Mouse (Mus musculus) kidney, postnatal 14 days (tissue): Measurements from ENCODE around the gene Cnih2.
"Not testable (repeated sequence)": the region's sequence is repeated elsewhere in the genome, so short reads cannot be mapped to it uniquely, and the experiment has no call there.

Experiments used
- DNase-seq: peaks from one replicate; pipeline ENCODE4 v3.0.0; 2022; ENCODE audit warnings: mixed read lengths

The Cnih2 gene

DNA sequence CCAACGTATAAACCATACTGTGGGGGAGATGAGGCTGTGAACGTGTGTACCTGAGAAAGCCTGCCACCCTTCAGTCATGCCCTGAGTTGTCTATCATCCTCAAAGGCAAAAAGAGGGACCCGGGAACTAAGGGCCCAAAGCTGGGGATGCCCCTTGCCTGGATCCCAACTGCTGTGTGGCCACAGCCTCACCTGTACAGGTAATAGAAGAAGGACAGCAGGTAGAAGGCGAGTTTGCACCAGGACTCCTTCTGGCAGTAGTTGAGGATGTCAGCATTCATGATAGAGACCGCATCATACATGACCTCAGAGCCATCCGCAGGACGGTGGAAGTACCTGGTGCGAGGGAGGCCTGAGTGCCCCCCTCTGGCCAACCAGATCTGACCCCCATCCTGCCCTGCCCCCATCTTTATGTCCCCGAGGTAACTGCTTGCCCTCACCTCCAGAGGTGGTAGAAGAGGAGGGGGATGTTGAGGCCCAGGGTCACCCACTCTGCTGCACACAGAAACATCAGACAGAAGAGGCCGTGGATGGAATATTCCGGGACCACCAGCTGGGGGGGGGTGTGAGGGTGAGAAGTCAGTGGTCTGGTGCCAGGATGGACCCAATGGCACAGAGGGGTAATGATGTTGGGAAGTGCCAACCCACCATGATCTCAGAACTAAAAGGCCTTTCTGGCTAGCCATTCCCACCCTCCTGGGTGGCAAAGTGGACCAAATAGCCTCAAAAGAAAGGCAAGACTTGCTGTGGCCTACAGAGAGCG lies 4.7 kb downstream of the Cnih2 start:
- DNase-seq: no peak

DNA sequence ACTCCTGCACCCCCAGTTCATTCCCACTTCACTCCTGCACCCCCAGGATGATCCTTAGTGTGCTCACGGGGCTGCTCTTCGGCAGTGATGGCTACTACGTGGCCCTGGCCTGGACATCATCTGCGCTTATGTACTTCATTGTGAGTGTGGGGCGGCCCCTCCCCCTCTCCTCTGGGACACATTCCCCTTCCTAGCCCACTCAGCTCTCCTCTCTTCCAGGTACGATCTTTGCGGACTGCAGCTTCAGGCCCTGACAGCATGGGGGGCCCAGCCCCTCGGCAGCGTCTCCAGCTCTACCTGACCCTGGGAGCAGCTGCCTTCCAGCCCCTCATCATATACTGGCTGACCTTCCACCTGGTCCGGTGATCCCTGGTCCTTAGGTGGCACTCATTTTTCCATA lies 6.2 kb downstream of the Cnih2 start:
- no peak for DNase-seq

- DNase-seq: no peak
These were observed 9.0 kb downstream of the Cnih2 start for GRCm38 (mm10) chr19:5089324-5089723.

GRCm38 (mm10) chr19:5087884-5088728 lies 10.2 kb downstream of the Cnih2 start, which contains the start of gene Yif1a:
Gene Yif1a (plus strand): TSS chr19:5088538.
- peak; percentile 98 for DNase-seq

- DNase-seq: not testable (repeated sequence)
These were observed 11.8 kb downstream of the Cnih2 start for GRCm38 (mm10) chr19:5086533-5086932.

DNA sequence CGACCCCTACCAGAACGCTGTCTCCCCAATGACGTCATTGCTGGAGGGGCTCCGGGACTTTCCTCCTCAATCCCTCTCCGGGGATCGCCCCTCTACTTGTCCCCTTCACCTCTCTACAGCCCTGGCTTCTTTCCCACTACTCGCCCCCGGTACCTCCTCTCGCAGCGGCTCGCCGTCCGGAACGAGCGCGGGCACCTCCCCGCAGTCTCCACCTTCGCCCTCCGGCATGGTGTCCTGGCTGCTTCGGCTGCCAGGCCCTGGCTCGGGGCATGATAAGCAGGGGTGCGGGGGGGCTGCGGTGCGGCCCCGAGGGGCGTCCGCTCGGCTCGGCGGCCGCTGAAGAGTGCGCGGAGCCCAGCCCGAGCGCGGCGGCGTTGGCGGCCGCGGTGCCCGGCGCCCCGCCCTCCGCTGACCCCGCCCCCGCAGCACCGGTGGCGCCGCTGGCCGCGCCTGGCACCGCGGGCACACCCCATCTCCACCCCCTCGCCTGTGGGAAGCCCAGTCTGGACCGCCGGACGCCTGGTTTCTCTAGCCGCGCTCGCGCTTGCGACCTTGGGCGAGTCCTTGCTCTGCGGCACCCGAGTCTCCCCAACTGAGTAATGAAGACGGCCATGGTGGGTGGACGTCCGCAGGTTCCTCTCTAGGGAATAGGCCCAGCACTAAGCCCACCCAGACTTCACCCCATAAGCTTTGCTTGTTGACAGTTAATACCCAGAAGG lies 13.0 kb downstream of the Cnih2 start, which contains the start of gene Tmem151a:
Tmem151a (minus strand) TSS at position 387 of the 719 bp plus-strand sequence.
- peak; percentile 54 for DNase-seq

- no peak for DNase-seq
These were observed 13.5 kb downstream of the Cnih2 start for GRCm38 (mm10) chr19:5084834-5085144.

DNA sequence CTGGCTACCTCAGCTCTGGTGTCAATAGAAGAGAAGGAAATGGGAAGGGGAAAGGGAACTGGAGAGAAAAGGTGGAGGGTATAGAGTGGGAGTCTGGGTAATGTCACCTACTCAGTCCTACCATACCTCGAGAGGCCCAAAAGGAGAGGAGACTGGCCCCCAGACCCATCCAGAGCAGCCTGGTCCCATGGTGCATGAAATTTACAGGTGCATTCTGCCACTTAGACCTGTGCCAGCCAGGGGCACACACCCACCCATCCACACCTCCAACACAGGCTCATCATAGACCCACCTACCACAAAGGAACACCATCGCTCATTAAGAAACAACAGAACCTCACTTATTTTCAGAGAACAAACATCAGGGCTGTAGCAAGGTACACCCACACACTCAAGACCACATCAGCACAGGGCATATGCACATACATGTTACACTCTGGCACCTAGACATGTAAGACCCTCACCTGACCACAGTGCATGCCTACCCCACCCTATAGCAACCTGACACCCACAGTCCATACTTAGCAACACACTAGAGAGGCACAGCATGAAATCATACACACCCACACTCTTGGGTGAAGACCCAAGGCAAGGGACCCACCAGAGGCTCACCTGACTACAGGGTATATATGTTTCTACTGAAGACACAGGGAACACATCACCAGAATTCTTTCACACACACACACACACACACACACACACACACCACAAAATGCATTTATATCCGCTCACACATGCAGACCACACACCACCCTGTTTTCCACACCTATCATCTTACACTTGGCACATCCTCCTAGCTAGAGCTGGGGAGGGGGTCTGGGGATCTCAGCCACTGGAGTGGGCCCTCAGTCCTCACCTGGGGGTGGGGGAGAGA lies 14.1 kb downstream of the Cnih2 start:
- no peak for DNase-seq

- no peak for DNase-seq
These were observed 15.7 kb downstream of the Cnih2 start for GRCm38 (mm10) chr19:5082596-5082995.

GRCm38 (mm10) chr19:5082005-5082404 lies 16.3 kb downstream of the Cnih2 start:
- DNase-seq: no peak

DNA sequence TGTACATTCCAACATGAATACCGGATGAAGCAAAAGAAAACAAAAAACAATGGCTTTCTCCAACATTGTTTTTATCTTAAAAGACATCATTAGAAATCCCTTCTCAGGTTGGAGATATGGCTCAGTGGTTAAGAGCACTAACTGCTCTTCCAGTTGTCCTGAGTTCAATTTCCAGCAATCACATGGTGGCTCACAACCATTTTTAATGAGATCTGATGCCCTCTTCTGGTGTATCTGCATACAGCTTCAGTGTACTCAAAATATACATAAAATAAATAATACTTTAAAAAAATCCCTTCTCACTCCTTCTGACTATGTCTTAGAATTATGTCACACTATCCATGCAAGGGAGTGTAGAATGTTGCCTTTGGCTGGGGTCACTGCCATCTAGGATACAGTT lies 19.0 kb downstream of the Cnih2 start:
- DNase-seq: no peak

GRCm38 (mm10) chr19:5073518-5073917 lies 24.8 kb downstream of the Cnih2 start:
- no peak for DNase-seq

- peak; percentile 68 for DNase-seq
These were observed 25.3 kb downstream of the Cnih2 start for GRCm38 (mm10) chr19:5073028-5073427.

GRCm38 (mm10) chr19:5072389-5073019 lies 25.8 kb downstream of the Cnih2 start:
- DNase-seq: peak; percentile 49

GRCm38 (mm10) chr19:5071545-5072369 lies 26.6 kb downstream of the Cnih2 start:
- DNase-seq: peak; percentile 88

- no peak for DNase-seq
These were observed 27.2 kb downstream of the Cnih2 start for GRCm38 (mm10) chr19:5071077-5071476.

DNA sequence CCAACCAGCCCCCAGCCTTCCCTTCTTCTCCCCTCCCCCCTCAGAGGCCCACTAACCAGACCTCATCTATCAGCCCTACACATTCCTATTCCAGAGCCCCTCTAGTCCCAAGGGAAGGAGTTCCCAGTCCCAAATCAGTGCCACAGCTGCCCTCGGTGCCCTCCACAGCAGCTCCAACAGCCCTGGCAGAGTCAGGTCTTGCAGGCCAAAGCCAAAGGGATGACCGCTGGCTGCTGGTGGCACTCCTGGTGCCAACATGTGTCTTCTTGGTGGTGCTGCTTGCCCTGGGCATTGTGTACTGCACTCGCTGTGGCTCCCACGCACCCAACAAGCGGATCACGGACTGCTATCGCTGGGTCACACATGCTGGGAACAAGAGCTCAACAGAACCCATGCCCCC lies 28.3 kb downstream of the Cnih2 start:
- no peak for DNase-seq

DNA sequence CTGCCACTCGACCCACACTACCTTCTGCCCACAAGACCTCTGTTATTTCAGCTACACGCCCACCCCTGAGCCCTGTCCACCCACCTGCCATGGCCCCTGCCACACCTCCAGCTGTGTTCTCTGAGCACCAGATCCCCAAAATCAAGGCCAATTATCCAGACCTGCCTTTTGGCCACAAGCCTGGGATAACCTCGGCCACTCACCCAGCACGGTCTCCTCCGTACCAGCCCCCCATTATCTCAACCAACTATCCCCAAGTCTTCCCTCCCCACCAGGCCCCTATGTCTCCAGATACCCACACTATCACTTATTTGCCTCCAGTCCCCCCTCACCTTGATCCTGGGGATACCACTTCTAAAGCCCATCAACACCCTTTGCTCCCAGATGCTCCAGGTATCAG lies 28.8 kb downstream of the Cnih2 start:
- DNase-seq: no peak

DNA sequence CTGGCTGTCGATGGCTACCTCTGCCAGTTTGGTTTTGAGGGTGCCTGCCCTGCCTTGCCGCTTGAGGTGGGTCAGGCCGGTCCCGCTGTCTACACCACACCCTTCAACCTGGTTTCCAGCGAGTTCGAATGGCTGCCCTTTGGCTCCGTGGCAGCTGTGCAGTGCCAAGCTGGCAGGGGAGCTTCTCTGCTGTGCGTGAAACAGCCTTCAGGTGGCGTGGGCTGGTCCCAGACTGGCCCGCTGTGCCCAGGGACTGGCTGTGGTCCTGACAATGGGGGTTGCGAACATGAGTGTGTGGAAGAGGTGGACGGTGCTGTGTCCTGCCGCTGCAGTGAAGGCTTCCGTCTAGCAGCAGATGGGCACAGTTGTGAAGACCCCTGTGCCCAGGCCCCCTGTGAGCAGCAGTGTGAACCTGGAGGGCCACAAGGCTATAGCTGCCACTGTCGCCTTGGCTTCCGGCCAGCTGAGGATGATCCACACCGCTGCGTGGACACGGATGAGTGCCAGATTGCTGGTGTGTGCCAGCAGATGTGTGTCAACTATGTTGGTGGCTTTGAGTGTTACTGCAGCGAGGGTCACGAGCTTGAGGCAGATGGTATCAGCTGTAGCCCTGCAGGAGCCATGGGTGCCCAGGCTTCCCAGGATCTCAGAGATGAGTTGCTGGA lies 29.6 kb downstream of the Cnih2 start:
- DNase-seq: no peak

- peak; percentile 87 for DNase-seq
These were observed 30.3 kb downstream of the Cnih2 start, which contains the start of gene Cd248 for GRCm38 (mm10) chr19:5067867-5068569. Gene Cd248 (plus strand): TSS chr19:5068078.
